Mouse (Mus musculus) spleen, embryonic (tissue): ENCODE data around the gene Trim37.

Experiments
- CTCF ChIA-PET: fragments of 350-600 bp; sonication (Branson Sonifier 250); formaldehyde crosslinking; loops from one replicate; lab custom pipeline; 2022; lab: Charles Lee

Trim37 gene

DNA sequence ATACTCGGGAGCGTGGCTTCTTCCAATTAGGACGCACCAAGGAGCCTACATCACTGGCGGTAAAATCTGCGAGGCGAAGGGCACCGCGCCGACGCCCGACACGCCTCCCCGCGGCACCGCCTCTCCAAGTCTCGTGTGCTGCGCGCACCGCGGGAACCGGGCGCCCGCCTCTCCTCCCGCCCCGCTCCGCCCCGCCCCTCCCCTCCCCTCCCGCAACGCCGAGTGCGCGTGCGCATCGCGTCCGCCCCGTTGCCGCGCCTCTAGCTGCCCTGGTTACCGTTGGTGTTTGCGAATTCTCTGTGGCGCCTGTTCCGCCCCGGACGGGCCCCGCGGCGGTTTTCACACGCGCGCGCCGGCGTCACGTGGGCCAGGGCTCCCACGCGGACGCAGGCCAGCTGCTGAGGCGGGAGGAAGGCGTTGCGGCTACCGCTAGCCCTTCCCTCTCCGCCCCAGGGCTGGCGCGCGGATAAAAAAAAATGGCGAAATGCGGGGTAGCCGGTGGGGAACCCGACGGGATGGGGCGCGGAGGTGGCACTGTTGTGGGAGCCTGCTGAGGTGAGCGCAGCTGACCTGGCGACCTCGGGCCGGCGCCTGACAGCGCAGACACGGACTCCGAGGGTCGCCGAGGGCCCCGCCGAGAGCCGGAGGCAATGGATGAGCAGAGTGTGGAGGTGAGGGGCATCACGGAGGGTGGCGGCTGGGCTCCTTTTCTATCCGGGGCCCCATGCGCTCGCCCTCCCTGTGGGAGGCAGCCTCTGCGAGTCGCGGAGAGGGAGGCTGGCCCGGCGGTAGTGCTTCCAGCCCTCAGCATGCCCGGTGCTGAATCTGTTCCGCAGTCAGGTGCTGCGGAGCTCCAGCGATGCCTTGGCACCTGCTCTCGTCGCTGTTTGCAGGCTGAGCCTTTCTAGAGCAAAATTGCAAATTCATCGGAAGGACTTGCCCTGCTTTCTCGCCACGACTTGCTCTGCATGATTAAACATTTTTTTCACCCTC, at the start of gene Trim37:
Gene Trim37, plus strand, starts transcription at position 254 of the 993 bp plus-strand sequence.
- CTCF ChIA-PET, result interaction anchor here (0.5 to 1.1 kb wide), 4 partner anchors 19 to 583 kb away, joined by 3 to 4 read pairs (median 3); partner anchors contain the start of gene Prr11

DNA sequence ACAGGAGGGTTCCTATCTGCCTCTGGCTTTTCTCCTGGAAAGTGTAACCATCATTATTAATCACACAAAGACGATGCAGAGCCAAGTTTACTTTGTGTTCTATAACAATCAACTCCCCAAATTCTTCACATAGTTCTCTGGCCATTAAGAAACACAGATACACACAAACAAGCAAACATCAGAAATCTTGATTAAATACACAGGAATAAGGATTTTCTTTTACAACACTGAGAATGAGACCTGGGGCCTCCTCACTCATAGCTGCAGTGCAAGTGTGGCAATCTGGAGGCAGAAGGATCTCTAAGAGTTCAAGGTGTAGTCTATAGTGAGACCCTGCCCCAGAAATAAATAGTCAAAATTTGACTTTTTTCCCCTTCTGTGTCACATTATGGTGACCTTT, 43.2 kb upstream of the Trim37 start:
- CTCF ChIA-PET, result no interaction called here

- CTCF ChIA-PET, result no interaction called here
These were observed 41.4 kb upstream of the Trim37 start for GRCm38 (mm10) chr11:87085461-87085860.

DNA sequence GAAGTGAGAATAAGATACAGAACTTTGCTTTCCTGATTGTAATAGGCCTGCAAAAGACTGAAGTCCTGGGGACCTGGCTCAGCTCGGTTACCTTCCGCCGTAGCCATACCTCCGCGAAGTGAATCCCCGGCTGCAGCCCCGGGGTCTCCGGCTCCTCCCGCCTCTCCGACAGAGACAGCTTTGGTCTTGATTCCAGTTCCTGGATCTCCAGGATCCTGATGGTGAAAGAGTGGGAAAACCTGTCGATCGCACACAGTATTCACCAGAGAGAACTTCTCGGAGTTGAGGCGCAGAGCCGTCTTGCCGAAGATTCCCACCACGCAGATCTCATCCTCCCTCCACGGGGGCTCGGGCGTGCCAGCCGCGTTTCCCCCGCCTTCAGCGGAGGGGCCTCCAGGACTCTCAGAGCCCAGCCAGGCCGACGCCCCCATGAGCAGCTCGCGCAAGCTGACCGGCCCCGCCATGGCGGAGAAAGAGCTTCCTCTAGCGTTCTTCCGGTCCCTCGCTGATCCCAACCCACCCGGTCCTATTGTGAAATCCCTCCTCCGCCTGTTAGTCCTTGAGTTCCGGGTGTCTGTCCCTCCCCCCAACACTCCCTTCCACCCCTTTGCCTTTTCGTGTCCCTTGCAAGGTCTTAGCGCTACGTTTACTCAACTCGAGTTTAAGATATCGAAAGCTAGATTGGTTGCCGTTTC, 40.4 kb upstream of the Trim37 start, which contains the start of gene Smg8:
Gene Smg8, minus strand, starts transcription at position 485 of the 695 bp plus-strand sequence.
- CTCF ChIA-PET, result interaction anchor here (1.6 kb wide), 1 partner anchor 15 kb away, joined by 4 read pairs; no protein-coding TSS in a partner anchor

GRCm38 (mm10) chr11:87087142-87087541, 39.7 kb upstream of the Trim37 start:
- CTCF ChIA-PET, result interaction anchor here (1.6 kb wide), 1 partner anchor 16 kb away, joined by 4 read pairs; no protein-coding TSS in a partner anchor

DNA sequence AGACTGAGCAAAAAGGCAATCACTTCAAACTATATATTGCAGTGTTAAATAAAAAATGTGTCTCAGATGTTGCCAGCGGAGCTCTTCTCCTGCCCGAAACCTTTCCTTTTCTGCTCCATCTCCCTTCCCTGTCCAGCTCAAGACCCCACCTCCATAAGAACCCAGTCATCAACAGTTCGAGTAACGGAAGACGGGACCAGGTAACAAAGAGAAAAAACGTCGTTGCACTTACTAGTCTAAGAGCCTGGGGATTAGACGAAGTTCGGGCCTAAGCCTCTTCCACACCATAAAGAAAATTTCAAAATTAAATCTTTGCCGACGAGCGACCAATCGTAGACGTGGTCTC, 18.5 kb upstream of the Trim37 start, which contains the start of gene Prr11:
Gene Prr11, minus strand, starts transcription at position 300 of the 346 bp plus-strand sequence.
- CTCF ChIA-PET, result interaction anchor here (1.0 kb wide), 1 partner anchor 18 kb away, joined by 3 read pairs; the partner anchor contains the start of gene Trim37

DNA sequence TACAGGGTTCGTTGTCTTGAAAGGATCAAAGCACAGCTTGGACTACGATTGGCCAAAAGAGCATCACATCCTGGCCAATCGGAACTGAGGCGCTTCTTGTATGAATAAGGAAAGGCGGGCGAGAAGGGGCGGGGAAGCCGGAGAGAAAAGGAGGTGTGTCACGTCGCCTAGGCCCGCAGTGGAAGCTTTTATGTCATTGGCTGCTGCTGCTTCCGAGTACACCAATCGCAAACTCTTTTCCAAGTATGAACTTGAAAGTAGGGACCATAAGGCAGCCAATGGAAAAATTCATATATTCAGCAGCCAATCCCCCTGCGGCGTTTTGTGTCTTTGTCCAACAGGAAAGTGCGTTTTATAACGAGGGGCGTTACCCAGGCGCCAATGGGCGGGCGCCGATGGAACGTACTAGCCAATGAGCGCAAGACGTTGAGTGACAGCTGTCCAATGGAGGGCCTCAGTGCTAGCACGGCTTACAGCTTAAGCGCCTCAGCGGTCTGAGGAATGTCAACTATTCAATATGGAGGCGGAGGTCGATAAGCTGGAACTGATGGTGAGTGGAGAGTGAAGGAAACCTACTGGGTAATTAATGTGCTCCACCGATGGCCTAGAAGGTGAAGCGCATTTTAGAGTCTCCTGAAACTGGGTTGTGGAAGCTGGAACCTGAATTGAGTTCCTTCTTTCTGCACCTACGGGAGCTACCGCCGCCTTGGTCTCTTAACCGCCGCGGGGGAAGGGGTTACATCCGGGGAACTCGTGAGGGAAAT, 17.9 kb upstream of the Trim37 start, which contains the start of gene Ska2:
Gene Ska2, plus strand, starts transcription at position 480 of the 764 bp plus-strand sequence.
- CTCF ChIA-PET, result interaction anchor here (1.0 kb wide), 1 partner anchor 18 kb away, joined by 3 read pairs; the partner anchor contains the start of gene Trim37

DNA sequence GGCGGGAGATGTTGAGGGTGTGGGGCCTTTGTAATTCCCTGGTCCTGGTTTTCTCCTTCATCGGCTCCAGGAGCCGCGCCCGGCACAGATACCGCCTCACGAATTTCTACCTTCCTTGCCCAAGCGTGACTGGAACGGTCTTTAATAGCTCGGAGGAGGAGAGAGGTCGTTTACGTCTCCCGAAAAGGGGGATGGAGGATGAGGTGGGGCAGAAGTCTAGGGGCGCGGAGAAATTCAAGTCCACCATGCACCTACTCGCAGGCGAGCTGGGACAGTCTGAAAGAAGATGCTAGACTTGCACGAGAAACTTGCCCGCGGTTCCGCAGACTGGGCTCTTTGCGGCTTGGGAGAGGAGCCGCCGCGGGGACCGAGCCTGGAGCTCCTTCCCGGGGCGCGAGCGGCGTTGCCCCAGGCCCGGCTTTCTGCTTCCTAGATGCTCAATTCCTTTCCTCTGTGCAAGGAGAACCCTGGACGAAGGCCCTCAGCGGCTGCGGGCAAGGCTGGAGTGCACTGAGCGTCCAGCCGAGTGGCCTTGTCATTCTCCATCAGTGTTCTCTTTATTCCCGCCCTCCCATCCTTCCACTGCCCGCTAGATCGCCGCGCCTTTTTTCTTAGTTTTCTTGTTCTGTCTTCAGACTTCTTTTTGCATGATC, 17.2 kb upstream of the Trim37 start:
- CTCF ChIA-PET, result no interaction called here

DNA sequence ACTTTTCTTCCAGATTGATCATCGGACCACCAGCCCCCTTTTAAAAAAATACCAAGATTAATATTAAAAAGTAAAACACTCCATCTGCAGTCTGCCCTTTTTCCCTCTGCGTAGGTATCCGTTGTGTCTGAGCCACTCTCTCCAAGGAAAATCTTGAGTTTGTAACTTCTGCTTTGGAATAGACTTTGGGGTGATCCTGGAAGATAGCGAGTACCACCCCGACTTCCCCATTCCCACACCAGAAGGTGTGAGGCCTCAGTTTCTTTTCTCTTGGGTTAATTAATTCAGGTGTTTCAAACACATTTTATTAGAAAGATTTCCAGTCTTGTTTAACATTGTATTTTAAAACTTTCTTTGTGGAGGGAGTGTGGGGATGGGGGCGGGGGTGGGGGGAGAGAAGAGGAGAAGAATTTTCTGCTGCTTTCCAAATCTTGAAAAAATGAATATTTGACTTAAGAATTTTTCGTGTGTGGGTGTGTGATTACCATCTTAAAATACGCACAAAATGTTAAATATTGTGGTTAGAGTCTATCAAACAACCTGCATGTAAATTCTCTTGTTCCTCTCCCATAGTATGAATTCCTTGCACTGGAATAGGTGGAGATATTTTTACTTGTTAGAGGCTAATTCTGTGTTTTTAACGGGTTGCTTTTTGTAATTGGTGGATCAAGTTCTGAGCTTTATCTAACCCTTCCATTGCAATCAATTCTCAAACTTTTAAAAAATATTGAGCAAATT, 16.5 kb upstream of the Trim37 start:
- CTCF ChIA-PET, result no interaction called here

GRCm38 (mm10) chr11:87121864-87122263, 5.0 kb upstream of the Trim37 start:
- CTCF ChIA-PET, result interaction anchor here (0.6 kb wide), 1 partner anchor 586 kb away, joined by 3 read pairs; no protein-coding TSS in a partner anchor

DNA sequence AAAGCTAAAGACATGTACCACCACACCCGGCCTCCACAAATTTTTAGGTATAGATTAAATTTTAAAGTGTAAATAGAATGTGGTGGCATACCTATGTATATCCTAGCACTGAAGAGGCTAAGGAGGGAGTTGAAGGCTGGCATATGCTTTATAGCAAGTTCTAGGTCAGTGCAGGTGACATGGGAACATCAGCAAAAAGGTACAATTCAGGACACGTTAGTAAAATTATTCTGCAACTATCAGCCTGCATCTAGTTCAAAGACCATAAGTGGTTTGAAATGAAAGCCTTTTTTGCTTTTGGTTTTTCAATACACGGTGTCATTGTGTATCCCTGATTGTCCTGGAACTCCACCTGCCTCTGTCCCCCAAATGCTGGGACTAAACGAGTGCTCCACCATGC, 1.3 kb upstream of the Trim37 start:
- CTCF ChIA-PET, result interaction anchor here (1.1 kb wide), 1 partner anchor 20 kb away, joined by 3 read pairs; no protein-coding TSS in a partner anchor

DNA sequence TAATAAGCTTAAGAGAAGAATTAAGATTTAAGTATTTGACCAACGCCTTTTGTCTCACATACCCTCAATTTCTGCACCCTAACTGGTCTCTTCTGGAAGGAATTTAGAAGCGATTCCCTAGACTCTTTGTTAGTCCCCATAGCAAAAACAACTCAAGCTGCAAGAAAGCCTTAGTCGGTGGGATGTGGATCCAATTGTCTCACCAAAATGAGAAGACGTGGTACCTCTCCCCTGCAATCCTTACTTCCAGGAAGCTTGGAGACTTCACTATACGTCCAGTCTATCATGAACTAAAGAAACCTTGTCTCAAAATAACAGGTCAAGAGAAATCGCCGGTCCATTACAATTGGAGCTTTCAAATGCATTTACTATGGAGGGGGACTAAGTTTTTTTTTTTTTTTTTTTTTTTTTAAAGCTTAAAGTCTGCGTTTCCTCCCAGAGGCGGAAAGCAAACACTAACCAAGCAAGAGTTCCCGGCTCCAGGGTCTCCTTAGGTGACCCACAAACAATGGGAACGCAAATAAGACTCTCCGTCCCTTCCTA, 525 bp upstream of the Trim37 start:
- CTCF ChIA-PET, result interaction anchor here (0.5 to 1.1 kb wide), 4 partner anchors 18 to 582 kb away, joined by 3 to 4 read pairs (median 3); partner anchors contain the start of gene Prr11

DNA sequence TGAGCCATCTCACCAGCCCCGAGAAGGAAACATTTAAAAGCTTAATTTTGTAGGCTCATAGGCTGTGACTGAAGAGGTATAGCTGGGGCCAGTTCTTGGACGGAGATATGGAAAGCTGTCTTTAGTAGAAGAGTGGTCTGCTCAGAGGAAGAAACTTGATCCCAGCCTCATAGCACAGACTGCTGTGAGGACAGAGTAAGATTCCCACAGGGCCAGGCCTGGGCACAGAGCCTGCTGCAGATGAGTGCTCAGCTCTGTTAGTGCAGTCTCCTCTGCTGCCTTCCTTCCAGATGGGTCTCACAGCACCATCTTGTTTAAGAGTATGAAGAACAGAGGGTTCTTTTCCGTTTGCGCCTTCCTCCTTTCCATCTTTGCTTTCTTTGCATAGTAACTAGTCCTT, 9.4 kb downstream of the Trim37 start:
- CTCF ChIA-PET, result no interaction called here

GRCm38 (mm10) chr11:87158012-87158411, 31.1 kb downstream of the Trim37 start:
- CTCF ChIA-PET, result no interaction called here

DNA sequence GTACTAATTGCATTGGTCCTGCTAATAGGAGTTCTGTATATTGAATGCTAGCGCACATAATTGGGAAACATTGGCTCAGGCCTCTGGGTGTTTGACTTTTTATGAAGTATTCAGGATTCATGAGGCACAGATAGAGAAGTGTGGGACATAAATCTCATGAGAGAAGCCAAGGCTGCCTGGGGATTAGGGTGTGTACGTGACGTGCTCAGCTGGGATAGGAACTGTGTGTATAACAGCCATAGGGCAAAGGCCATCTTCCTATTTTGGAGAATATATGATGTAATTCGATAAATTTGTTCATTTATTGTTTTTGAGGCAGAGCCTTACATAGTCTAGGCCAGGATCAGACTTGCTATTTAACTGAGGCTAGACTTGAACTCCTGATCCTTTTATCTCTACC, 35.8 kb downstream of the Trim37 start:
- CTCF ChIA-PET, result no interaction called here

GRCm38 (mm10) chr11:87163751-87164150, 36.9 kb downstream of the Trim37 start:
- CTCF ChIA-PET, result no interaction called here

GRCm38 (mm10) chr11:87173625-87174024, 46.7 kb downstream of the Trim37 start:
- CTCF ChIA-PET, result no interaction called here

GRCm38 (mm10) chr11:87175031-87175430, 48.2 kb downstream of the Trim37 start:
- CTCF ChIA-PET, result no interaction called here

- CTCF ChIA-PET, result no interaction called here
These were observed 85.4 kb downstream of the Trim37 start for GRCm38 (mm10) chr11:87212313-87212712.
